Mouse (Mus musculus) heart, adult 2 months (tissue): ENCODE measurements around the gene Gm28051.

Experiments
- CTCF ChIP-seq: fragments of 200-600 bp; IDR thresholded peaks from 2 replicates; pipeline ENCODE4 v1.8.1; 2022; ENCODE audit warnings: antibody characterized with exemption, mild to moderate bottlenecking, moderate library complexity
- EP300 ChIP-seq: fragments of 200-500 bp; IDR thresholded peaks from 2 replicates; pipeline ENCODE4 v1.6.1; 2011; ENCODE audit warnings: low read depth, low read length, control low read depth; ENCODE audit not compliant: insufficient read depth
- POLR2A ChIP-seq: fragments of 200-500 bp; IDR thresholded peaks from 2 replicates; pipeline ENCODE4 v1.6.1; 2011; ENCODE audit warnings: mild to moderate bottlenecking, low read depth, low read length, control low read depth; ENCODE audit not compliant: insufficient read depth

GRCm38 (mm10) chr12:102706833-102707463, 50.6 kb downstream of the Gm28051 start:
- TF ChIP-seq POLR2A (no peak), CTCF (no peak), EP300 (no peak)
